Mouse (Mus musculus) hindbrain, postnatal 0 days (tissue): ENCODE data around the gene Mrps6. TPM values are rescaled to one million over a fixed set of nuclear protein-coding genes. Genes with fewer than 3 reads are reported as not detected.
A peak's percentile ranks its signal among the peaks of the same experiment; 100 is the strongest.
"Not testable (repeated sequence)": the region's sequence is repeated elsewhere in the genome, so short reads cannot be mapped to it uniquely, and the experiment has no call there.

Experiments used
- ATAC-seq: fragments of 200-750 bp; cut with Nextera tagmentation; 2 replicates; pipeline ENCODE4 v1.8.0; 2017; ENCODE audit warnings: mild to moderate bottlenecking, moderate TSS enrichment, moderate library complexity
- DNase-seq: peaks from one replicate; pipeline ENCODE4 v3.0.0-alpha.2; 2015; ENCODE audit warnings: low spot score
- H3K27ac ChIP-seq: fragments of 300-500 bp; sonication (generic); 2 replicates; pipeline ENCODE4 v1.5.1; 2014; ENCODE audit warnings: mild to moderate bottlenecking
- H3K27me3 ChIP-seq: fragments of 300-500 bp; sonication (generic); 2 replicates; pipeline ENCODE4 v1.6.1; 2014; ENCODE audit warnings: low read length, mixed read lengths; ENCODE audit not compliant: insufficient read depth
- H3K36me3 ChIP-seq: fragments of 300-500 bp; sonication (generic); 2 replicates; pipeline ENCODE4 v1.6.1; 2014; ENCODE audit warnings: low read length, mixed read lengths; ENCODE audit not compliant: insufficient read depth
- H3K4me1 ChIP-seq: fragments of 300-500 bp; sonication (generic); 2 replicates; pipeline ENCODE4 v1.6.1; 2014; ENCODE audit warnings: antibody characterized with exemption, low read length, mixed read lengths; ENCODE audit not compliant: insufficient read depth
- H3K4me2 ChIP-seq: fragments of 300-500 bp; sonication (generic); 2 replicates; pipeline ENCODE4 v1.6.1; 2014; ENCODE audit warnings: low read depth, mild to moderate bottlenecking, low read length, moderate library complexity, mixed read lengths
- H3K4me3 ChIP-seq: fragments of 300-500 bp; sonication (generic); 2 replicates; pipeline ENCODE4 v1.5.1; 2014; ENCODE audit warnings: low read length
- H3K9ac ChIP-seq: fragments of 300-500 bp; sonication (generic); replicated peaks from 2 replicates; pipeline ENCODE4 v1.6.1; 2014; ENCODE audit warnings: mild to moderate bottlenecking, low read length, moderate library complexity, mixed read lengths
- H3K9me3 ChIP-seq: fragments of 300-500 bp; sonication (generic); 2 replicates; pipeline ENCODE4 v1.6.1; 2016; ENCODE audit warnings: low read length, mixed read lengths
- CTCF ChIP-seq: IDR thresholded peaks from 2 replicates; pipeline ENCODE4 v1.5.1; 2016; ENCODE audit warnings: antibody characterized with exemption, control low read depth, low read depth
- WGBS: fragments of 180-500 bp; shearing (Covaris S2); extraction: QIAGEN DNeasy Blood & Tissue Kit; methylation state at CpG from one replicate; pipeline ENCODE4 v1.1.7; 2014; 5-methylcytosine and 5-hydroxymethylcytosine counted together
- polyA plus RNA-seq: library from polyadenylated mRNA; unstranded; fragments of >200 nt; fragmentation: Nextera tagmentation; extraction: Ambion mirVana; gene quantifications from 2 replicates; pipeline ENCODE4 v1.2.1, GENCODE M21; 2015
- total RNA-seq: library from RNA; depleted of rRNA; stranded (reverse); fragments of >200 nt; gene quantifications from 2 replicates; pipeline ENCODE4 v1.2.3, GENCODE M21; 2014

Mrps6 gene
- total and polyA plus RNA-seq, 2 experiments from 2014 or later = 33.2 to 181 TPM

DNA sequence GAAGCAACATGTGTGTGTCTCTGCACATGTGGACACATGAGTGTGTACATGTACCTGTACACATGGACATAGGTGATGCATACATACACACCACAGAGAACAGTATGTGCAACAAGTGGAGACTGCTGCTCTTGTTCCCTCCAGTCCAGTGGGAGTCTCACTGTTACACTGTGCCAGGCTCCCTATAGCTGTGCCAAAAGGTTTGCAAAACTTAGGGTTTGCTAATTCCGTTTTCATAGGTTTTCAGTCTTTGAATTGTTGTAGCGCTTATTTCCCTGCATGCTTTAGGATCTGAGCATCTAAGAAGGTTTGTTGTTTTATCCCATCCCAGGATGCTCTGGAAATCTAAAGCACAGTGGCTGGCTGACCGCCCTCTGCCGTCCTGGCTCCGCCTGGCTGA is 33.8 kb downstream of the Mrps6 start:
- H3K4me3 ChIP-seq = no peak overlapping the region
- no peak overlapping the region for H3K27ac ChIP-seq
- no peaks in the 10 kb centered on the region; the same call in 1 of the 2 replicates for H3K4me1 ChIP-seq
- H3K4me2 ChIP-seq = no peak overlapping the region
- no peaks in the 10 kb centered on the region for H3K27me3 ChIP-seq
- WGBS = 55% methylated on average over 5 of the region's 5 CpGs
- no peaks in the 10 kb centered on the region for H3K9me3 ChIP-seq
- DNase-seq (no peak), ATAC-seq (no peak)
- no peaks in the 10 kb centered on the region for H3K36me3 ChIP-seq
- TF ChIP-seq CTCF = no peak
- H3K9ac ChIP-seq = no peak overlapping the region

DNA sequence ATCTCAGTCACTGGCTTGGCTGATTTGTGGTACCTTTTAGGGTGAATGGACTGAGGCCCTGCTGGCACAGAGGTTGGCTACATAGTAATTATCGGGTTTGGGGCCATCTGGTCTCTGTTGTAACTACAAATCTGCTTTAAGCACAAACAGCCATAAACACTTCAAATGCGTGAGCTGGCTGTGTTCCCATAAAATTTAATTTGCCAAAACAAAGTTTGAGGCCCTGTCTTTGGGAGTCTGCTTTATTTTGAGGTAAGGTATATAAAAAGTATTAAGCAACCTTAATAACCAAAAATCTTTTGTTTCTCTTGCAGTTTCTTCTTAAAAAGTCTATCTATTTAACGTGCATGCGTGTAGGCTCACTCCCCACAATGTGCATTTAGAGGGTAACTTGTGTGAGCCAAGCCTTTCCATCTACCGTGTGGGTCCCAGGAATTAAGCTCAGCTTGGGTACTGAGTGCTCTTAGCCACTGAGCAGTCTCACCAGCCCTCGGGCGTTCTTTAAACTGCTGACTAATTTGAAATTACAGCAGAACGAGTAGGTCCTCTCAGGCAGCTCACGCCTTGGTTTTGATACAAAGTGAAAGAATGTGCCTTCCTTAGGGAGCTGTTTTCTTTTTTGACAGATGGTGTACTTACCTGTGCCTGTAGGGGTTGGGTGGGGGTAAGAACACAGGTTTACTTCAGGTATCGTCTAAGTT is 40.4 kb downstream of the Mrps6 start:
- Histone ChIP-seq H3K36me3 (0 out of 2 replicates have a peak, but pooled peaks cover 3% of the 10 kb centered on the region), H3K4me1 (0 out of 2 replicates have a peak, but pooled peaks cover 7% of the 10 kb centered on the region), H3K9ac (no peak overlapping the region), H3K4me3 (no peak overlapping the region), H3K9me3 (no peaks in the 10 kb centered on the region), H3K27me3 (no peaks in the 10 kb centered on the region), H3K27ac (no peak overlapping the region), H3K4me2 (no peak overlapping the region)
- WGBS = 60% methylated on average over 10 of the region's 10 CpGs
- ATAC-seq (no peak), DNase-seq (peak; percentile 32)
- TF ChIP-seq CTCF = no peak

DNA sequence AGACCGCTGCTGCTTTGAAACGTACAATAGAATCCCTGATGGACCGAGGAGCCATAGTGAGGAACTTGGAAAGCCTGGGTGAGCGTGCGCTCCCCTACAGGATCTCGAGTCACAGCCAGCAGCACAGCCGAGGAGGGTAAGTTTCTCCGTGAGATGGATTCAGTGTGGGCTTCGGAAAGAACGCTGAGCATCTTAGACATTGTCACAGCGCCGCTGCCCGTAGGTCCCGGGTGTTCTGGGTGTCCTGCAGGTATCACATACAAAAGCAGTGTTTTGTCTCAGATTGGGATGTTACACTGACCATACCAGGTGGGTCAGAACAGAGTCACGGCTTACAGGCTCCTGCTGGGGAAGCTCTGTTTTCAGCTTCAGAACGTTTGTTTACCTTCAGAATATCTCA is 41.5 kb downstream of the Mrps6 start:
- Histone ChIP-seq H3K27ac (peak overlapping the region; percentile 37; the same call in 1 of the 2 replicates), H3K4me2 (no peak overlapping the region), H3K9me3 (no peaks in the 10 kb centered on the region), H3K9ac (no peak overlapping the region), H3K36me3 (0 out of 2 replicates have a peak, but pooled peaks cover 3% of the 10 kb centered on the region), H3K4me3 (no peak overlapping the region), H3K4me1 (0 out of 2 replicates have a peak, but pooled peaks cover 12% of the 10 kb centered on the region), H3K27me3 (no peaks in the 10 kb centered on the region)
- no peak for TF ChIP-seq CTCF
- ATAC-seq = no peak
- no peak for DNase-seq
- 78% methylated on average over 16 of the region's 16 CpGs for WGBS

DNA sequence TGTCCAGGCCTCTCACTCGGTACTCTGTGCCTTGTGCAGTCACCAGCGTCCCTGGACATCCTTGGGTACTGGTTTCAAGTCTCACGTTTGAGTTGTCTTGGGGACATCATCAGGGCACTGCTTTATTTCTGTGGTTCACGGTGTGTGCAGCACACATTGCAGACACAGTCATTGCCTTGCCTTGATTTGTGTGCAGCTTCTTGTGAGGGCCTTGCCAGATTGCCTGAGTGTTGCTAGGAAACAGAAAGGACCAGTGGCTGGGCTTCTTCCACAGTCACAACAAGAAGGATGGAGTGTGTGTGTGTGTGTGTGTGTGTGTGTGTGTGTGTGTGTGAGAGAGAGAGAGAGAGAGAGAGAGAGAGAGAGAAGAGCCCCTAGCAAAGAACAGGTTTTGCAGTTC is 42.0 kb downstream of the Mrps6 start:
- whole genome bisulfite sequencing = 46% methylated on average over 4 of the region's 4 CpGs
- DNase-seq (peak; percentile 71), ATAC-seq (peak; percentile 77)
- H3K36me3 ChIP-seq = 0 out of 2 replicates have a peak, but pooled peaks cover 3% of the 10 kb centered on the region
- peak overlapping the region; percentile 37; the same call in 1 of the 2 replicates for H3K27ac ChIP-seq
- H3K4me1 ChIP-seq = 0 out of 2 replicates have a peak, but pooled peaks cover 12% of the 10 kb centered on the region
- no peak overlapping the region for H3K4me3 ChIP-seq
- H3K9me3 ChIP-seq = no peaks in the 10 kb centered on the region
- no peaks in the 10 kb centered on the region for H3K27me3 ChIP-seq
- H3K4me2 ChIP-seq = no peak overlapping the region
- TF ChIP-seq CTCF = no peak
- H3K9ac ChIP-seq = no peak overlapping the region

DNA sequence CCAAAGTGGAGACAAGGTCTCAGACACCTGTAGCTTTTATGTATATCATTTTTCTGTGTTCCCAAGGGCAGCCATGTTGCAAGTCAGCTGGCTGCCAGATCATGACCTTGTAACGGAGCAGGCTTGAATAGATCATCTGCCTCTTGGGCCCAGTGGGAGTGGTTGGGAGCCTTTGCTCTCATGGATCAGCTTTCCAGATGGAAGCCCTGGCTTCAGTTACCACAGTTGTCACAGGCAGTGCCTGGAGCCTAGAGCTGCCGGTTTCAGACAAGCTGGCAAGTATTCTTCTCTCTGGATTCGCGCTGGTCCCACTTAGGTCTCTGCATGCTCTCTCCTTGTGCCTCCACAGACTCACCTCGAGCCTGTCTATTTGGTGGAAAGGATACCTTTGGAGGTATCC is 44.0 kb downstream of the Mrps6 start:
- H3K9ac ChIP-seq = no peak overlapping the region
- no peak overlapping the region for H3K4me2 ChIP-seq
- 0 out of 2 replicates have a peak, but pooled peaks cover 3% of the 10 kb centered on the region for H3K36me3 ChIP-seq
- ATAC-seq (no peak), DNase-seq (peak; percentile 35)
- 48% methylated on average over 5 of the region's 5 CpGs for WGBS
- 0 out of 2 replicates have a peak, but pooled peaks cover 12% of the 10 kb centered on the region for H3K4me1 ChIP-seq
- no peak overlapping the region for H3K27ac ChIP-seq
- no peaks in the 10 kb centered on the region for H3K9me3 ChIP-seq
- H3K4me3 ChIP-seq = no peak overlapping the region
- no peak for TF ChIP-seq CTCF
- H3K27me3 ChIP-seq = no peaks in the 10 kb centered on the region

DNA sequence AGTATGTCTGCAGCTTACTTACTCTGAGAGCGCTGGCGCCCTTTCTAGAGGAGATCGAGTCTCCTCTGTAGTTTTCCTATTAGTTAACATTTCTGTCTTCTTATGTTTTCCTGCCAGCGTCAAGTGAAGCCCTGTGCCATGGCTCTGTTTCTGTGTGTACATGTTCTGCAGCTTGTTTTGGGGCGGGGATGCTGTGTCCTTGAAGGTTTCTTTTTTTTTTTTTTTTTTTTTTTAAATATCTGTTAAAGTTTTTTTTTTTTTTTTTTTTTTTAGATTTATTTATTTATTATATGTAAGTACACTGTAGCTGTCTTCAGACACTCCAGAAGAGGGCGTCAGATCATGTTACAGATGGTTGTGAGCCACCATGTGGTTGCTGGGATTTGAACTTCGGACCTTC is 44.9 kb downstream of the Mrps6 start:
- 98% methylated on average over 6 of the region's 7 CpGs for WGBS
- H3K4me2 ChIP-seq, H3K27ac ChIP-seq, H3K4me3 ChIP-seq, H3K27me3 ChIP-seq, H3K36me3 ChIP-seq, ATAC-seq, H3K9me3 ChIP-seq, H3K9ac ChIP-seq, DNase-seq: not testable (repeated sequence)
- 0 out of 2 replicates have a peak, but pooled peaks cover 12% of the 10 kb centered on the region for H3K4me1 ChIP-seq
